Mouse (Mus musculus) olfactory bulb, adult 2 months (tissue): ENCODE data around the gene Cand1.

Source experiments
- CTCF ChIP-seq: fragments of 200-500 bp; IDR thresholded peaks from 2 replicates; pipeline ENCODE4 v1.5.1; 2012; ENCODE audit warnings: low read depth, mild to moderate bottlenecking, low read length, moderate library complexity; ENCODE audit not compliant: insufficient read depth
- POLR2A ChIP-seq: fragments of 200-500 bp; IDR thresholded peaks from 2 replicates; pipeline ENCODE4 v1.6.1; 2012; ENCODE audit warnings: mild to moderate bottlenecking, low read depth, low read length, moderate library complexity; ENCODE audit not compliant: insufficient read depth

DNA sequence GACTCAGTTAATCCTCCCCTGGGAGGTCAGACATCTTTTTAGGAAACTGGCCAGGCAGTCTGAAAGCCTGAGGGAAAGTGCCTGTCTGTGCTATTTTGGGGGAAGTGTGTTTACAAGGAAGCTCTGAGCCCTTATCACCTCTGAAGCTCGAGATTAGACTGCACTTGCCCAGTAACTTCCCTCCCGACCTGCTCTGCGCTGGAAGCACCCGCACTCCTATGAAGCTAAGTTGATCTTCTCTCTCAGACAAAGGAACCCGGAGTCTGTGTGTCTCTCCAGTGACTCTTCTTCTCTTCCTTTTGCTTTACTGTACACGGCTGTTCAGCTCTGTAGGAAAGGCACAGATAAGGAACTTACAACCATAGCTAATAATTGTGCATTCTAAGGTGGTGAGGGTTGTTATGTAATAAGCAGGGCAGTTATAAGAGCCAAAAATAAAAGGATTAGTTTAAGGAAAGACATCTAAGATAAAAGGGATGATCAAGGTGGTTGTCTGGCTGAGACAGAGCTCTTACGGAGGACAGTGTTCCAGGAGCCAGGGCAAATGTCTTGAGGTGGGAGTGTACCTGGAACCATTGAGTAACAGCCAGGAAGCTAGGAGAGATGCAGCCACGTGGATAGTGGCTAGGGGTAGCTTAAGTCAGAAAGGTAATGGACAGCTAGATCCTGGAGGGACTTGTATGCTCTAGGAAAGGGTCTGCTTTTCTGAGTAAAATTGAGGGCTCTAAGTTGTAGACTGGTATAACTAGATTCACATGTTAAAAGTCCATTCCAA is 47.1 kb downstream of the Cand1 start:
- no peak for TF ChIP-seq POLR2A
- no peak for TF ChIP-seq CTCF
